Mouse (Mus musculus) heart, embryonic 15.5 days (tissue): Measurements from ENCODE around the gene Ddx49. TPM values are rescaled to one million over a fixed set of nuclear protein-coding genes. Genes with fewer than 3 reads are reported as not detected.

Experiments
- ATAC-seq: fragments of 200-750 bp; cut with Nextera tagmentation; replicated peaks from 2 replicates; pipeline ENCODE4 v1.8.0; 2017; ENCODE audit warnings: low read depth, moderate TSS enrichment; ENCODE audit not compliant: insufficient number of reproducible peaks, insufficient read depth, low FRiP score
- H3K27ac ChIP-seq: fragments of 300-500 bp; sonication (generic); 2 replicates; pipeline ENCODE4 v1.5.1; 2015; ENCODE audit warnings: mild to moderate bottlenecking, inconsistent platforms
- H3K27me3 ChIP-seq: fragments of 300-500 bp; sonication (generic); 2 replicates; pipeline ENCODE4 v1.6.1; 2015; ENCODE audit warnings: inconsistent platforms
- H3K36me3 ChIP-seq: fragments of 300-500 bp; sonication (generic); 2 replicates; pipeline ENCODE4 v1.6.1; 2015; ENCODE audit warnings: mild to moderate bottlenecking, inconsistent platforms
- H3K4me1 ChIP-seq: fragments of 300-500 bp; sonication (generic); replicated peaks from 2 replicates; pipeline ENCODE4 v1.6.1; 2015; ENCODE audit warnings: inconsistent platforms
- H3K4me2 ChIP-seq: fragments of 300-500 bp; sonication (generic); 2 replicates; pipeline ENCODE4 v1.6.1; 2015; ENCODE audit warnings: inconsistent platforms, mild to moderate bottlenecking, moderate library complexity
- H3K4me3 ChIP-seq: fragments of 300-500 bp; sonication (generic); 2 replicates; pipeline ENCODE4 v1.5.1; 2015; ENCODE audit warnings: mild to moderate bottlenecking, inconsistent platforms
- H3K9ac ChIP-seq: fragments of 300-500 bp; sonication (generic); 2 replicates; pipeline ENCODE4 v1.6.1; 2015; ENCODE audit warnings: mild to moderate bottlenecking, inconsistent platforms
- H3K9me3 ChIP-seq: fragments of 300-500 bp; sonication (generic); replicated peaks from 2 replicates; pipeline ENCODE4 v1.6.1; 2016; ENCODE audit warnings: inconsistent platforms
- WGBS: fragments of 180-500 bp; shearing (Covaris S2); methylation state at CpG from one replicate; pipeline ENCODE4 v1.1.7; 2015; ENCODE audit warnings: mixed read lengths; 5-methylcytosine and 5-hydroxymethylcytosine counted together
- polyA plus RNA-seq: library from polyadenylated mRNA; unstranded; fragments of >200 nt; fragmentation: Nextera tagmentation; extraction: Ambion mirVana; gene quantifications from 2 replicates; pipeline ENCODE4 v1.2.1, GENCODE M21; 2015

Gene Ddx49
- polyA plus RNA-seq, 1 experiment from 2014 or later: 25.2 TPM

DNA sequence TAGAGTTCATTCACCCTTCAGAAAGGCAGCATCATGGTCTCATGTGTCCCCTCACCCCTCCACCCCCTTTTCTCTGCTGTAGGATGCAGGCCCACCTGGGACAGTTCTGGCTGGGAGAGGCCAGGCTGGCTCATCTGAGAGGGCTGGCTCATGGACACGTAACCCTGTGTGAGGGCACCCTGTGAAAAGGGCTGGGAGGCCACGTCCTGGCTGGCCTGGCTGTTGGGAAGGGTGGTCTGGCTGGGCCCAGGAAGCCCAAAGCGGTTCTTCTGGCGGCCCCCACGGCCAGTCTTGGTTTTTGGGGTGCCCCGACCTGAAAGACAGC lies 30.6 kb upstream of the Ddx49 start:
- no peak overlapping the region for H3K4me3 ChIP-seq
- H3K9ac ChIP-seq: no peak overlapping the region
- WGBS: 92% methylated on average over 6 of the region's 6 CpGs
- no peak overlapping the region for H3K27ac ChIP-seq
- peaks cover 67% of the 10 kb centered on the region for H3K36me3 ChIP-seq
- peaks cover 19% of the 10 kb centered on the region for H3K27me3 ChIP-seq
- peaks cover 23% of the 10 kb centered on the region for H3K4me1 ChIP-seq
- no peak overlapping the region for H3K4me2 ChIP-seq
- H3K9me3 ChIP-seq: no peaks in the 10 kb centered on the region
- no peak for ATAC-seq

DNA sequence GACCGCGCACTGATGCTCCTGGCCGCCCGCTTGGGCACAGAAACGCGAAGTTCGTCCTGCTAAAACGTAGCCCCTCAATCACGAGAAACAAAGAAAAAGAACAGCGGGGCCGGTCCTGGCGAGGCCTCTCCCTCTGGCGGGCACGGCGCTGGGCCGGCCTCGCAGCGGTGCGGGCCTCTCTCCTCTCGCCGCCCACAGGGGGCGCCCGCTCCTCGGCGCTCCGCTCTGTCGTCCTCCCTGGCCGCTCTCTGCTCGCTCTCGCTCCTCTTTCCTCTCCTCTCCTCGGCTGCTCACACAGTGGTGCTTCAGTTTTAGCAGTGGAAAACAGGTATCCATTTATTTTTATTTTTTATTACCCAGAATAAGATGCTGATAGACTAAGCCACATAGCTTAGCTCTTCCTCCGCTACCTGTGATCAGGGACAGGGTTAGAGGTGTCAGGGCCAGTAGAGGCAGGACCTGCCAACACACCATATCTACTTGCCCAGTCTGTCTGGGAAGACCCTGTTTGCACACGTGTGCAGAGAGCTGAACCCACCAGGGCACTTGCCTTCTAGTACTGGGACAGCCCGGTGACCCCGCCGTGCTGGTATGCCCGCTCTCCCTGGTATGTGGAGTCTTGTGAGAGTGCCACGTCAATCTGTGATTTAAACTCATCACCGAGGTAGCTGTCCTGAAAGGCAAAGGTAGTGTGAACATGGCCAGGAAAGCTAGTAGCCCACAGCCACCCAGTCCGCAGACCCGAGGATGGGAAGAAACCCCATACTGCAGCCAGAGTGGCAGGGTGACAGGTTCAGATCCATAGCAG lies 30.0 kb upstream of the Ddx49 start:
- peaks cover 61% of the 10 kb centered on the region for H3K36me3 ChIP-seq
- peaks cover 23% of the 10 kb centered on the region for H3K4me1 ChIP-seq
- no peak overlapping the region for H3K4me3 ChIP-seq
- no peak overlapping the region for H3K27ac ChIP-seq
- H3K27me3 ChIP-seq: peaks cover 19% of the 10 kb centered on the region
- no peak overlapping the region for H3K4me2 ChIP-seq
- H3K9ac ChIP-seq: no peak overlapping the region
- 33% methylated on average over 41 of the region's 41 CpGs for WGBS
- no peaks in the 10 kb centered on the region for H3K9me3 ChIP-seq
- ATAC-seq: peak; percentile 37

GRCm38 (mm10) chr8:70331526-70331925 lies 29.2 kb upstream of the Ddx49 start:
- H3K36me3 ChIP-seq: peaks cover 54% of the 10 kb centered on the region
- ATAC-seq: no peak

DNA sequence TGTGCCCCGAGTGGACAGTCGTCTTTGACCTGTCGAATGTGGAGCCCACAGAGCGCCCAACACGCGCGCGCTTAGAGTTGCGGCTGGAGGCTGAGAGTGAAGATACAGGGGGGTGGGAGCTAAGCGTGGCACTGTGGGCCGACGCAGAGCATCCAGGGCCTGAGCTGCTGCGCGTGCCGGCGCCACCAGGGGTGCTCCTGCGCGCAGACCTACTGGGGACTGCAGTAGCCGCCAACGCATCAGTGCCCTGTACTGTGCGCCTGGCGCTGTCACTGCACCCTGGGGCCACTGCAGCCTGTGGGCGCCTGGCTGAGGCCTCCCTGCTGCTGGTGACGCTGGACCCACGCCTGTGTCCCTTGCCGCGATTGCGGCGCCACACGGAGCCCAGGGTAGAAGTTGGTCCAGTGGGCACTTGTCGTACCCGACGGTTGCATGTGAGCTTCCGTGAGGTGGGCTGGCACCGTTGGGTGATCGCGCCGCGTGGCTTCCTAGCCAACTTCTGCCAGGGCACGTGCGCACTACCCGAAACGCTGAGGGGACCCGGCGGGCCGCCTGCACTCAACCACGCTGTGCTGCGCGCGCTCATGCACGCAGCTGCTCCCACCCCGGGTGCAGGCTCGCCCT lies 28.6 kb upstream of the Ddx49 start:
- no peaks in the 10 kb centered on the region for H3K9me3 ChIP-seq
- peak overlapping the region; percentile 21; the same call in 1 of the 2 replicates for H3K9ac ChIP-seq
- WGBS: 37% methylated on average over 53 of the region's 53 CpGs
- peak; percentile 73 for ATAC-seq
- peaks cover 19% of the 10 kb centered on the region for H3K27me3 ChIP-seq
- peak overlapping the region; percentile 53 for H3K4me2 ChIP-seq
- H3K36me3 ChIP-seq: peaks cover 47% of the 10 kb centered on the region
- peaks cover 23% of the 10 kb centered on the region for H3K4me1 ChIP-seq
- peak overlapping the region; percentile 15 for H3K4me3 ChIP-seq
- no peak overlapping the region for H3K27ac ChIP-seq

More at GRCm38 (mm10) chr8:70331526-70331925, 29.2 kb upstream of the Ddx49 start:
- no peak overlapping the region for H3K27ac ChIP-seq
- H3K9me3 ChIP-seq: no peaks in the 10 kb centered on the region
- H3K9ac ChIP-seq: no peak overlapping the region
- peaks cover 19% of the 10 kb centered on the region for H3K27me3 ChIP-seq
- peaks cover 23% of the 10 kb centered on the region for H3K4me1 ChIP-seq
- H3K4me3 ChIP-seq: no peak overlapping the region
- WGBS: 89% methylated on average over 19 of the region's 19 CpGs
- no peak overlapping the region for H3K4me2 ChIP-seq

DNA sequence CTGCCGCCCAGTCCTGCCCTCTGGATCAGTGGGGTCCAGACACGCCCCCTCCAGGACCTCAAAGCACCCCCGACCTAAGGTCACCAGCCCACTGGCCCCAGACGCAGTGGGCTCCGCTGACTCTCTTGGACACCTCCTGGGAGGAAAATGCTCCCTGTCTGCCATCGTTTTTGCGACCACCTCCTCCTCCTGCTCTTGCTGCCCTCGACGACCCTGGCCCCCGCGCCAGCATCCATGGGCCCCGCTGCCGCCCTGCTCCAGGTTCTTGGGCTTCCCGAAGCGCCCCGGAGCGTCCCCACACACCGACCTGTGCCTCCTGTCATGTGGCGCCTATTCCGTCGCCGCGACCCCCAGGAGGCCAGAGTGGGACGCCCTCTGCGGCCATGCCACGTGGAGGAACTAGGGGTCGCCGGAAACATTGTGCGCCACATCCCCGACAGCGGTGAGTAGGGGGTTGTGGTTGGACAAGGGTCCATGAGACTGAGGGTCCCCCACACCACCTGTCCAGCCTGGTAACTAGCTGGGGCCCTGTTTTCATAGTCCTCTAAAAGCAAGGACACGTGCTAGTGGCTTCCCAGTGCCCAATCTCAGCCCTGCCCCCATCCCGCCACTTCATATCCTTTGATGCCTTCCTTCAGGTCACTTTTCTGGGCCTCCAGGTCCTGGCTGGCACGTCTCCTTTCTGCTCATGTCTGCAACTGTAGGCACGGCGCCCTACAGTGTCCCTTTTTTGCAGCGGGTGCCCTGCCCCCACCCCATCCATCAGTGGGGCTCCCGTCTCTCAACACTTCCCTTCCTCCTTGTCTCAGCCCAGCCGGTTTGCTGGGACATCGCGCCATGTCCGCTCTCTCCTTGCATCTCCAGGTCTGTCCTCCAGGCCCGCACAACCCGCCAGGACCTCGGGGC lies 27.8 kb upstream of the Ddx49 start:
- peak overlapping the region; percentile 21; the same call in 1 of the 2 replicates for H3K9ac ChIP-seq
- peaks cover 23% of the 10 kb centered on the region for H3K4me1 ChIP-seq
- H3K9me3 ChIP-seq: no peaks in the 10 kb centered on the region
- H3K27me3 ChIP-seq: peaks cover 19% of the 10 kb centered on the region
- peak overlapping the region; percentile 15 for H3K4me3 ChIP-seq
- H3K27ac ChIP-seq: no peak overlapping the region
- peak overlapping the region; percentile 53 for H3K4me2 ChIP-seq
- H3K36me3 ChIP-seq: peaks cover 40% of the 10 kb centered on the region
- peak; percentile 19; the same call in 1 of the 2 replicates for ATAC-seq
- 11% methylated on average over 45 of the region's 45 CpGs for WGBS

GRCm38 (mm10) chr8:70329124-70329834 lies 27.0 kb upstream of the Ddx49 start, which contains the start of gene Gdf1:
TSS of gene Gdf1 (plus strand) at chr8:70329817.
- H3K4me3 ChIP-seq: peak within 1 kb of the TSS; percentile 15
- H3K27me3 ChIP-seq: peaks cover 19% of the 10 kb centered on the region
- peak within 1 kb of the TSS; percentile 21; the same call in 1 of the 2 replicates for H3K9ac ChIP-seq
- H3K4me1 ChIP-seq: peaks cover 23% of the 10 kb centered on the region
- no peak for ATAC-seq
- H3K27ac ChIP-seq: no peak within 1 kb of the TSS
- H3K4me2 ChIP-seq: peak within 1 kb of the TSS; percentile 53
- peaks cover 31% of the 10 kb centered on the region for H3K36me3 ChIP-seq
- H3K9me3 ChIP-seq: no peaks in the 10 kb centered on the region
- 31% methylated on average over 14 of the region's 14 CpGs for WGBS

DNA sequence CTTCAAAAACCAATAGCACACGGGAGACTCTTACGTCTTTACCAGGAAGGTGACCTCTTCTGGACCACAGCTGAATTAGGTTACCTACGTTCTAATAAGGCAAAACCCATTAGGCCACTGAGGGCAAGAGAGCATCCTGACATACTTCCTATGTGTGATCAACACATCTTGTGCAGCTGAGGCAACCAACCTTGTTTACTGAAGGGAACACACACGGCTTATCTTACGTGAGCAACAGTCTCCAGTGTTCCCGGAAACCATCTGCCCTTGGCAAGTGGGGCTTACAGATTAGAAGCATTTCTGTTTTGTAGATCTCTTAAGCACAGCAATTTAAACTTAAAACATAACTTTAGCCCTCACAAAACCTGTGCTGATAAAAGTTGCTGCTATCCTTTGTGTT lies 25.2 kb upstream of the Ddx49 start:
- 80% methylated on average over 6 of the region's 6 CpGs for WGBS
- ATAC-seq: no peak
- H3K9ac ChIP-seq: no peak overlapping the region
- H3K9me3 ChIP-seq: no peaks in the 10 kb centered on the region
- no peak overlapping the region for H3K4me2 ChIP-seq
- H3K27ac ChIP-seq: no peak overlapping the region
- peaks cover 22% of the 10 kb centered on the region for H3K4me1 ChIP-seq
- H3K4me3 ChIP-seq: no peak overlapping the region
- H3K27me3 ChIP-seq: peaks cover 19% of the 10 kb centered on the region
- H3K36me3 ChIP-seq: peaks cover 14% of the 10 kb centered on the region

- H3K27ac ChIP-seq: no peak overlapping the region
- H3K9ac ChIP-seq: no peak overlapping the region
- 87% methylated on average over 3 of the region's 3 CpGs for WGBS
- ATAC-seq: no peak
- no peaks in the 10 kb centered on the region for H3K36me3 ChIP-seq
- no peaks in the 10 kb centered on the region for H3K27me3 ChIP-seq
- no peak overlapping the region for H3K4me2 ChIP-seq
- H3K4me1 ChIP-seq: no peaks in the 10 kb centered on the region
- H3K4me3 ChIP-seq: no peak overlapping the region
- no peaks in the 10 kb centered on the region for H3K9me3 ChIP-seq
These were observed 21.4 kb upstream of the Ddx49 start for GRCm38 (mm10) chr8:70323716-70324115.

- Histone ChIP-seq H3K9me3 (no peaks in the 10 kb centered on the region), H3K4me3 (no peak overlapping the region), H3K27me3 (0 out of 2 replicates have a peak, but pooled peaks cover 4% of the 10 kb centered on the region), H3K4me2 (no peak overlapping the region), H3K27ac (no peak overlapping the region), H3K36me3 (peaks cover 7% of the 10 kb centered on the region), H3K9ac (no peak overlapping the region), H3K4me1 (peaks cover 35% of the 10 kb centered on the region)
- WGBS: 72% methylated on average over 5 of the region's 5 CpGs
- no peak for ATAC-seq
These were observed 15.6 kb upstream of the Ddx49 start for GRCm38 (mm10) chr8:70317872-70318271.
